Mouse (Mus musculus): ENCODE data around the gene Ccnj. TPM values are rescaled to one million over a fixed set of nuclear protein-coding genes. Genes with fewer than 3 reads are reported as not detected.
A peak's percentile ranks its signal among the peaks of the same experiment; 100 is the strongest.

Gene Ccnj
- polyA plus RNA-seq, 1 experiment from 2014 or later = 40.0 TPM

DNA sequence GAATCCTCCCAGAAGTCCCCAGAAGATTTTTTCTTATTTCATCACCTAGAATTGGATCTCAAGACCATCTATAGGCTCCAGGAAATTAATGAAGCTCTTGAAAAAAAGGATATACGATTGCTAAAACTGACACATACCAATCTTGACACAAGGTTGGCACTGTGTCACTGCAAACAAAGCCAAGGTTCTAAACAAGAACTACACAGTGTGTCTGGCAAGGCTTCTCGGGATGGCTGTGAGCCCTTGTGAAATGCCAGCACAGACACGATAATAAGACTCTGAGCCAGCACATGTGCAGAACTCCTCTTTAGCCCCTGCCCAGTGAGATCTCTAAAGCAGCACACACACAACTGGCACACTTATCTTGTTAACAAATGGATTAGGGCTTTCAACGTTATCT is 28.5 kb downstream of the Ccnj start:
- Histone ChIP-seq H3K36me3 (replicated peaks; ENCODE audit: control insufficient read depth, insufficient read depth, low read depth, low read length) (no peaks in the 10 kb centered on the region), H3K4me3 (ENCODE audit: low read depth, low read length) (no peak overlapping the region), H3K9me3 (replicated peaks; ENCODE audit: control insufficient read depth, low read length) (no peaks in the 10 kb centered on the region), H3K4me1 (ENCODE audit: control insufficient read depth, insufficient read depth, low read length) (no peaks in the 10 kb centered on the region), H3K4me2 (ENCODE audit: low read depth, low read length) (no peak overlapping the region), H3K9ac (replicated peaks; ENCODE audit: low read length) (no peak overlapping the region), H3K27ac (replicated peaks; ENCODE audit: low read depth, low read length) (no peak overlapping the region), H3K27me3 (ENCODE audit: control insufficient read depth, insufficient read depth, low read length) (no peaks in the 10 kb centered on the region)
- WGBS = 74% methylated on average over 4 of the region's 4 CpGs
- ATAC-seq (replicated peaks; ENCODE audit: insufficient number of reproducible peaks, low FRiP score, low TSS enrichment, low read depth) = no peak
- DNase-seq (ENCODE audit: low spot score) = no peak

DNA sequence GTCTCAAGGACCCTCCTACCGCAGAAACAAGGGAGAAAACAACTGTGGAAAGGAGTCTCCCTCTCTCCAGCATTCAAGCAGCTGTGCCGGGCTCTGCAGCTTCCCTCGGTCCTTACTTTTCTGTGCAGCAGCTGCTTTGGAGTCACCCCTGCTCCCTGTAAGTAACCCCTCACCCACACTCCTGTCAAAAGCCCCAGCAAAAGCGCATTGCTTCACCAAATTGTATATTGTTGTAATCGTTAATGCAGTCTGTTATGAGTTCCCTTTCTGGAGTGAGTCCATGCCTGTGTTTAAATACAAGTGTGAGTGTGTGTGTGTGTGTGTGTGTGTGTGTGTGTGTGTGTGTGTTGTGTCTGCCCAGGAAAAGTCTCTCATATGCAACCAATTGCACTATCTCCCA is 37.2 kb downstream of the Ccnj start:
- Histone ChIP-seq H3K27ac (replicated peaks; ENCODE audit: low read depth, low read length) (no peak overlapping the region), H3K4me2 (ENCODE audit: low read depth, low read length) (no peak overlapping the region), H3K4me3 (ENCODE audit: low read depth, low read length) (no peak overlapping the region), H3K9ac (replicated peaks; ENCODE audit: low read length) (0 out of 2 replicates have a peak overlapping the region, but pooled peaks have one; percentile 5), H3K4me1 (ENCODE audit: control insufficient read depth, insufficient read depth, low read length) (no peaks in the 10 kb centered on the region), H3K27me3 (ENCODE audit: control insufficient read depth, insufficient read depth, low read length) (no peaks in the 10 kb centered on the region), H3K9me3 (replicated peaks; ENCODE audit: control insufficient read depth, low read length) (no peaks in the 10 kb centered on the region), H3K36me3 (replicated peaks; ENCODE audit: control insufficient read depth, insufficient read depth, low read depth, low read length) (no peaks in the 10 kb centered on the region)
- DNase-seq (ENCODE audit: low spot score) (no peak), ATAC-seq (replicated peaks; ENCODE audit: insufficient number of reproducible peaks, low FRiP score, low TSS enrichment, low read depth) (no peak)
- WGBS = 32% methylated on average over 5 of the region's 5 CpGs

DNA sequence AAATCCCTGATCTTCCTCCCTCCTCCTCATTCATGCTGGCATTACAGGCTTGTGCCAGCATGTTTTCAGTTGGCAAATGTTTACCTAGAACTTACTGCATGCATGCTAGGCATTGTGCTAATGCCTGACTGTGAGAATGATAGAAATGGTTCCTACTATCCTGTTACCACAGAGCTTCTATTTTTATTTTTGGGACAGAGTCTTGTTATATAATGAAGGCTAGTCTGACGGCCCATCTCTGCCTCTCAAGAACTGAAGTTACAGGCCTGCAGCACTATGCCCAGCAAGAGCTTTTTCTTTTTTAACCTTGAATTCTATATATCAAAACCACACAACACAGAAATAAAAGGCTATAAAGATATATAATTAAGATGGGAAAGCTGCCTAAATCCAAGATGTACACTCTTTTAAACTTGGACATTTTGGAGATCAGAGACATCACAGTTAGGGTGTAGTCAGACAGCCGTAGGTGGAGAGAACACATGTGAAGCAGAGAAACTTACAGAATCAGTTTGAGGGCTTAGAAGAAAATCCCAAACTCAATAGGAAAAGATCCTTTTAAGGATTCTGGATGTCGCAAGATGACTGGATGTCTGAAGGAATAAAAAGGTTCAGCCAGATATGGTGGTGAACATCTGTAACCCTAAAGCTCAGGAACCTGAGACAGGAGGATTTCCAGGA is 38.5 kb downstream of the Ccnj start:
- H3K4me3 ChIP-seq (ENCODE audit: low read depth, low read length) = no peak overlapping the region
- no peak overlapping the region for H3K4me2 ChIP-seq (ENCODE audit: low read depth, low read length)
- WGBS = 89% methylated on average over 3 of the region's 3 CpGs
- no peaks in the 10 kb centered on the region for H3K36me3 ChIP-seq (replicated peaks; ENCODE audit: control insufficient read depth, insufficient read depth, low read depth, low read length)
- no peaks in the 10 kb centered on the region for H3K4me1 ChIP-seq (ENCODE audit: control insufficient read depth, insufficient read depth, low read length)
- DNase-seq (ENCODE audit: low spot score) = no peak
- H3K9ac ChIP-seq (replicated peaks; ENCODE audit: low read length) = no peak overlapping the region
- H3K9me3 ChIP-seq (replicated peaks; ENCODE audit: control insufficient read depth, low read length) = no peaks in the 10 kb centered on the region
- no peak overlapping the region for H3K27ac ChIP-seq (replicated peaks; ENCODE audit: low read depth, low read length)
- no peak for ATAC-seq (replicated peaks; ENCODE audit: insufficient number of reproducible peaks, low FRiP score, low TSS enrichment, low read depth)
- H3K27me3 ChIP-seq (ENCODE audit: control insufficient read depth, insufficient read depth, low read length) = no peaks in the 10 kb centered on the region

DNA sequence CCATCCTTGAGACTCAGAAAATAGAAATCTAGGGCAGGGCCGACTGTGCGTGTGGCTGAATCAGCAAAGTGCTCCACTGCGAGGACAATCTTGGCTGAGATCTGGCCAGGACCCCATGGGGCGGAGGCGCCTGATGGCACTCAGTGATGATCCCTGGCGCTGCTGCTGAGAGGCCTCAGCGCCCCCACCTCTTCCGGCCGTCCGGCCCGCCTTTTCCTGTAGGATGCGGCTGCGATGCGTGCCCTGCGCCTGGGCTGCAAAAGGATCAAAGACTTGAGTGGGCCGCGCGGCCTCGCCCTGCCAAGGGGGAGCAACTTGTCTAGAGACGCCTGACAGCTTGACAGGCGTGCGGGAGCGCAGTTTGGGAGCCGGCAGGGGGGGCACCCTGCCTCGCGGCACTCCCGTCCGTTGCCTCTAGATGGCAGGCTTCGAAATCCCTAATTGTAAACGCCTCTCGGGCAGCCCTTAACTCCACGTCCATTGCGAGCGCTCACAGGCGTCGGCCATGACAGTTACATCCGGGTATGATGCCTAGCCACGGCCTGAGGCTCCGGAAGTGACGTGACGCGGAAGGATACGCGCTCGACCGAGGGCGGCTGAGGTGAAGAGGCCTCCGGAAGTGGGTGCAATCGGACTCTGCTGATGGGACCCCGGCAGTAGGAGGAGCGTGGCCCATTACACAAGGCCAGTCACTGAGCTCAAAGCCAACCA is 42.0 kb downstream of the Ccnj start:
- Histone ChIP-seq H3K4me3 (ENCODE audit: low read depth, low read length) (peak overlapping the region; percentile 49), H3K9me3 (replicated peaks; ENCODE audit: control insufficient read depth, low read length) (no peaks in the 10 kb centered on the region), H3K9ac (replicated peaks; ENCODE audit: low read length) (peak overlapping the region; percentile 70), H3K27me3 (ENCODE audit: control insufficient read depth, insufficient read depth, low read length) (0 out of 2 replicates have a peak, but pooled peaks cover 3% of the 10 kb centered on the region), H3K4me1 (ENCODE audit: control insufficient read depth, insufficient read depth, low read length) (no peaks in the 10 kb centered on the region), H3K36me3 (replicated peaks; ENCODE audit: control insufficient read depth, insufficient read depth, low read depth, low read length) (no peaks in the 10 kb centered on the region), H3K4me2 (ENCODE audit: low read depth, low read length) (peak overlapping the region; percentile 82), H3K27ac (replicated peaks; ENCODE audit: low read depth, low read length) (peak overlapping the region; percentile 80)
- 2% methylated on average over 51 of the region's 51 CpGs for WGBS
- DNase-seq (ENCODE audit: low spot score) = peak; percentile 97
- peak; percentile 94 for ATAC-seq (replicated peaks; ENCODE audit: insufficient number of reproducible peaks, low FRiP score, low TSS enrichment, low read depth)

DNA sequence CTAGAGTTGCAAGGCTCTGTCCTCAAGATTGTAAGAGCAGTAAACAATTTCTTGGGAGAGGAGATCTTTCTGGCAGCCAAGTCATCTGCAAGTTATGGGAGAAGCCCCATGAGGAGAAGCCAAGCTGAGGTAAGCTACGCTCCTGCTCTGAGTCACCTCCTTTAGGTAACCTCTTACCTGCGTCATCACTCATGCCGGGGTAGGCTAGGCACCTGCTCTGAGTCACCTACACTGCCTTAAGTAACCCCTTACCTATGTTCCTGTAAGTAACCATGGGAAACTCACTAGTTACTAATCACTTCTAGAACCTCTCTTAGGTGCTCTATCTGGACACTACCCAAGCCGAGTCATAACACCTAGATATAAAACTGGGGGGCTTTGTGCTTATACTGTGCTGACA is 50.6 kb downstream of the Ccnj start:
- Histone ChIP-seq H3K4me2 (ENCODE audit: low read depth, low read length) (no peak overlapping the region), H3K36me3 (replicated peaks; ENCODE audit: control insufficient read depth, insufficient read depth, low read depth, low read length) (no peaks in the 10 kb centered on the region), H3K9ac (replicated peaks; ENCODE audit: low read length) (no peak overlapping the region), H3K4me3 (ENCODE audit: low read depth, low read length) (no peak overlapping the region), H3K27ac (replicated peaks; ENCODE audit: low read depth, low read length) (no peak overlapping the region), H3K27me3 (ENCODE audit: control insufficient read depth, insufficient read depth, low read length) (peaks cover 2% of the 10 kb centered on the region; the same call in 1 of the 2 replicates), H3K4me1 (ENCODE audit: control insufficient read depth, insufficient read depth, low read length) (no peaks in the 10 kb centered on the region), H3K9me3 (replicated peaks; ENCODE audit: control insufficient read depth, low read length) (no peaks in the 10 kb centered on the region)
- no peak for DNase-seq (ENCODE audit: low spot score)
- no peak for ATAC-seq (replicated peaks; ENCODE audit: insufficient number of reproducible peaks, low FRiP score, low TSS enrichment, low read depth)
- 90% methylated on average over 4 of the region's 4 CpGs for WGBS

DNA sequence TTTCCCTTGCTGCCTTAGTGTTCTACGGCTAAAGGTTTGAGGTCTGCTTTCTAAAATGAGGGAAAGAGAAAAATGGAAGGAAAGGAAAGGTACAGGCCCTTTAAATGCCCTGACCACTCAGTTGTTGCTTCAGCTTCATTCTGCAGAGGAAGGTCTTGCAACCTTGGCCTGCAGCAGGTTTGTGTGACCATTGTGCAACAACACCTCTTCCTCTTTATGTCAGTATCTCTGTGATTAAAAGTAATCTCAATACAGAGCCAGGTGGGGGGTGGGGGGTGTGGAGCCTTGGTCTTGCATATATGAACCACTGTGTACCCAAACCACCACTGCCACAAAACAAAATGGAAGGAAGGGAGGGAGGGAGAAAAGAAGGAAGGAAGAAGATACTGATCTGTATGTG is 57.8 kb downstream of the Ccnj start:
- WGBS = 96% methylated on average over 1 of the region's 1 CpGs

DNA sequence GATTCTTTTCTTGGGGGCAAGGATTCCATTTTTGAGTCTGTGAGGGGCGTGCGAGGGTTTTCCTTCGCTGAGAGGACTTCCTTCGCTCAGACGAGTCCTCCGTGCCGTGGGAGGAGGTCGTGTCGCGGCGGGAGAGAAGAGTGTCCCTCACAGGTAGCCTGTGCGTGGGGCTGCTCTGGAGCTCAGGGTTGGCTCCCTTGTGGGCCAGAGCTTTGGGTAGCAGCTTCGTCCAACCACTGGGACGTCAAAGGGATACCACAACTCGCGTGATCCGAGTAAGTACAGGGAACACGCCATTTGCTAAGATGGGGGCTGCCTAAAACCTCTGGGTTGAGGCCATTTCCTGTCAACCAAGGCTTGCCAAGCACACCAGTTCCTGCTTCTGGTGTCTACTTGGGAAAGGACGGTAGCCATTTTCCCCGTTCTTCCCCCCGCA is 63.0 kb downstream of the Ccnj start:
- Histone ChIP-seq H3K27ac (replicated peaks; ENCODE audit: low read depth, low read length) (peak overlapping the region; percentile 84; the same call in 1 of the 2 replicates), H3K4me2 (ENCODE audit: low read depth, low read length) (peak overlapping the region; percentile 71)
- DNase-seq (ENCODE audit: low spot score) = no peak

More for the DNA sequence above, 57.8 kb downstream of the Ccnj start:
- ATAC-seq (replicated peaks; ENCODE audit: insufficient number of reproducible peaks, low FRiP score, low TSS enrichment, low read depth) (no peak), DNase-seq (ENCODE audit: low spot score) (no peak)
- Histone ChIP-seq H3K4me2 (ENCODE audit: low read depth, low read length) (no peak overlapping the region), H3K27me3 (ENCODE audit: control insufficient read depth, insufficient read depth, low read length) (peaks cover 3% of the 10 kb centered on the region; the same call in 1 of the 2 replicates), H3K9me3 (replicated peaks; ENCODE audit: control insufficient read depth, low read length) (no peaks in the 10 kb centered on the region), H3K4me3 (ENCODE audit: low read depth, low read length) (no peak overlapping the region), H3K27ac (replicated peaks; ENCODE audit: low read depth, low read length) (no peak overlapping the region), H3K9ac (replicated peaks; ENCODE audit: low read length) (no peak overlapping the region), H3K4me1 (ENCODE audit: control insufficient read depth, insufficient read depth, low read length) (no peaks in the 10 kb centered on the region), H3K36me3 (replicated peaks; ENCODE audit: control insufficient read depth, insufficient read depth, low read depth, low read length) (no peaks in the 10 kb centered on the region)

More for the DNA sequence above, 63.0 kb downstream of the Ccnj start:
- peak overlapping the region; percentile 59 for H3K4me3 ChIP-seq (ENCODE audit: low read depth, low read length)
- no peaks in the 10 kb centered on the region for H3K36me3 ChIP-seq (replicated peaks; ENCODE audit: control insufficient read depth, insufficient read depth, low read depth, low read length)
- peak overlapping the region; percentile 85 for H3K9ac ChIP-seq (replicated peaks; ENCODE audit: low read length)
- no peaks in the 10 kb centered on the region for H3K4me1 ChIP-seq (ENCODE audit: control insufficient read depth, insufficient read depth, low read length)
- no peaks in the 10 kb centered on the region for H3K27me3 ChIP-seq (ENCODE audit: control insufficient read depth, insufficient read depth, low read length)
- ATAC-seq (replicated peaks; ENCODE audit: insufficient number of reproducible peaks, low FRiP score, low TSS enrichment, low read depth) = 0 out of 2 replicates have a peak, but pooled peaks have one; percentile 18
- 44% methylated on average over 21 of the region's 21 CpGs for WGBS
- no peaks in the 10 kb centered on the region for H3K9me3 ChIP-seq (replicated peaks; ENCODE audit: control insufficient read depth, low read length)

Measured in embryonic facial prominence, embryonic 11.5 days (tissue).